Mouse (Mus musculus) liver, embryonic 14.5 days (tissue): ENCODE results near the gene Rasgef1b. TPM values are rescaled to one million over a fixed set of nuclear protein-coding genes. Genes with fewer than 3 reads are reported as not detected.

Experiments
- ATAC-seq: fragments of 200-750 bp; cut with Nextera tagmentation; 2 replicates; pipeline ENCODE4 v1.8.0; 2017; ENCODE audit warnings: moderate number of reproducible peaks, mild to moderate bottlenecking, moderate library complexity; ENCODE audit not compliant: insufficient read depth
- DNase-seq, 3 experiments: peaks; one replicate each; pipeline ENCODE4 v3.0.0-alpha.2; 2012 to 2013; ENCODE audit warnings: low read depth in 3 of 3, low spot score in 3 of 3
- H3K27ac ChIP-seq: fragments of 300-500 bp; sonication (generic); 2 replicates; pipeline ENCODE4 v1.5.1; 2014; ENCODE audit warnings: moderate library complexity, mild to moderate bottlenecking, control low read depth, inconsistent platforms
- H3K27me3 ChIP-seq: fragments of 300-500 bp; sonication (generic); 2 replicates; pipeline ENCODE4 v1.6.1; 2014; ENCODE audit warnings: mild to moderate bottlenecking, low read length, moderate library complexity; ENCODE audit not compliant: control insufficient read depth, insufficient read depth
- H3K36me3 ChIP-seq: fragments of 300-500 bp; sonication (generic); replicated peaks from 2 replicates; pipeline ENCODE4 v1.6.1; 2014; ENCODE audit warnings: low read depth; ENCODE audit not compliant: control insufficient read depth, insufficient read depth
- H3K4me1 ChIP-seq, 2 experiments: fragments of 200-500 bp in 1 of 2; fragments of 300-500 bp in 1 of 2; sonication (generic) in 1 of 2; replicated peaks; 2 replicates each; pipeline ENCODE4 v1.6.1; 2012 to 2014; ENCODE audit warnings: antibody characterized with exemption in 1 of 2, inconsistent platforms in 1 of 2, low read length in 1 of 2; ENCODE audit not compliant: control insufficient read depth in 2 of 2, insufficient read depth in 2 of 2
- H3K4me2 ChIP-seq: fragments of 300-500 bp; sonication (generic); 2 replicates; pipeline ENCODE4 v1.6.1; 2014; ENCODE audit warnings: low read depth, mild to moderate bottlenecking, control low read depth, moderate library complexity
- H3K4me3 ChIP-seq, 2 experiments: fragments of 200-500 bp in 1 of 2; fragments of 300-500 bp in 1 of 2; sonication (generic) in 1 of 2; 2 replicates each; pipeline ENCODE4 v1.5.1; 2012 to 2014; ENCODE audit warnings: low read depth in 2 of 2, low read length in 2 of 2, mild to moderate bottlenecking in 2 of 2, control low read depth in 1 of 2, inconsistent platforms in 1 of 2, moderate library complexity in 1 of 2; ENCODE audit not compliant: insufficient read depth in 1 of 2
- H3K9ac ChIP-seq: fragments of 300-500 bp; sonication (generic); replicated peaks from 2 replicates; pipeline ENCODE4 v1.6.1; 2014; ENCODE audit warnings: mild to moderate bottlenecking, control low read depth, moderate library complexity
- H3K9me3 ChIP-seq: fragments of 300-500 bp; sonication (generic); 2 replicates; pipeline ENCODE4 v1.6.1; 2016; ENCODE audit warnings: low read length, mixed read lengths; ENCODE audit not compliant: control insufficient read depth
- CTCF ChIP-seq: IDR thresholded peaks from 2 replicates; pipeline ENCODE4 v1.5.1; 2016; ENCODE audit warnings: antibody characterized with exemption, low read depth, control low read depth
- EP300 ChIP-seq: IDR thresholded peaks from 2 replicates; pipeline ENCODE4 v1.6.1; 2016; ENCODE audit warnings: antibody characterized with exemption, low read depth
- WGBS: fragments of 180-500 bp; shearing (Covaris S2); extraction: QIAGEN DNeasy Blood & Tissue Kit; methylation state at CpG from one replicate; pipeline ENCODE4 v1.1.7; 2014; ENCODE audit not compliant: insufficient replicate concordance; 5-methylcytosine and 5-hydroxymethylcytosine counted together
- polyA plus RNA-seq, 2 experiments: library from polyadenylated mRNA; depleted of rRNA in 1 of 2; stranded (reverse) in 1 of 2; unstranded in 1 of 2; fragments of >200 nt; fragmentation: Nextera tagmentation in 1 of 2; extraction: Ambion mirVana in 1 of 2; gene quantifications; 2 replicates each; pipeline versions ENCODE4 v1.2.1 to v1.2.3; 2012 to 2014

Gene Rasgef1b
- polyA plus RNA-seq, 2 experiments = 2.8 to 4.2 TPM

DNA sequence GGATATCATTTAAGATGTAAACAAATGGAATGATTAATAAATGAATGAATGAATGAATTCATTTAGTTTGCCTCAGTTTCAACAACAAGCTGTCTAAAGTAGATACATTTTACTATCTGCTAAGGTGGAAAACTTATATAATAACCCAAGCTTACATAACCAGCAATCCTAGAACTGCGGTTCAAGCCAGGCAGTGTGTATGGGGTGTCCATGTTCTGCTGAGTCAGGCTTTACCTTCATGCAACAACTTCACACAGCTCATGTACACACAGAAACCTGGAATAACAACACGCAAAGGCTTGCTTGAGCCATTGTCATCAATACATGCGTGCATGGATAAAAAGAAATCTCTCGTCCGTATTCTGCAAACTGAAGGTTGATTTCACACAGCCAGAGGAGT lies 140.9 kb downstream of the Rasgef1b start:
- no peak for ATAC-seq
- Histone ChIP-seq H3K27ac (no peak overlapping the region), H3K4me3 (no peak overlapping the region), H3K4me1 (no peaks in the 10 kb centered on the region), H3K4me2 (no peak overlapping the region), H3K9ac (no peak overlapping the region), H3K9me3 (no peaks in the 10 kb centered on the region), H3K27me3 (no peaks in the 10 kb centered on the region), H3K36me3 (no peaks in the 10 kb centered on the region)
- no peak for TF ChIP-seq CTCF
- TF ChIP-seq EP300 = no peak
- no peak for DNase-seq
- 72% methylated on average over 5 of the region's 5 CpGs for WGBS

DNA sequence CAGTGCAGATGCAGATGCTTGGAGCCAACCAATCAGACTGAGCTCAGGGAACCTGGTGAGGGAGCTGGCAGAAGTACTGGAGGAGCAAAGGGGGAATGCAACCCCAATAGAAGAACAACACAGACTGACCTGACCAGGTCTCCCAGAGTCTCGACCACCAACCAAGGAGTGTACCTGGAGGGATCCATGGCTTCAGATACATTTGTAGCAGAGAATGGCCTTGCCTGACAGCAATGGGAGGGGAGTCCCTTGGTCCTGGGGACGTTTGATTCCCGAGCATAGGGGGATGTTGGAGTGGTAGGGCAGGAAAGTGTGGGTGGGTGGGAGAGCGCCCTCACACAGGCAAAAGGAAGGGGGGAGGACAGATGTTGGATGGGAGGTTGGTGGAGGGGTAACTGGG lies 141.3 kb downstream of the Rasgef1b start:
- Histone ChIP-seq H3K9ac (no peak overlapping the region), H3K27me3 (no peaks in the 10 kb centered on the region), H3K4me2 (no peak overlapping the region), H3K27ac (no peak overlapping the region), H3K9me3 (no peaks in the 10 kb centered on the region), H3K4me3 (no peak overlapping the region), H3K36me3 (no peaks in the 10 kb centered on the region), H3K4me1 (no peaks in the 10 kb centered on the region)
- DNase-seq (no peak), ATAC-seq (no peak)
- 38% methylated on average over 4 of the region's 4 CpGs for WGBS
- TF ChIP-seq CTCF (no peak), EP300 (no peak)

- TF ChIP-seq CTCF = no peak
- no peak for TF ChIP-seq EP300
- no peaks in the 10 kb centered on the region for H3K4me1 ChIP-seq
- no peak overlapping the region for H3K4me3 ChIP-seq
- DNase-seq (no peak), ATAC-seq (no peak)
- no peak overlapping the region for H3K9ac ChIP-seq
- 57% methylated on average over 6 of the region's 6 CpGs for WGBS
- no peak overlapping the region for H3K27ac ChIP-seq
- no peaks in the 10 kb centered on the region for H3K36me3 ChIP-seq
- H3K27me3 ChIP-seq = no peaks in the 10 kb centered on the region
- no peak overlapping the region for H3K4me2 ChIP-seq
- no peaks in the 10 kb centered on the region for H3K9me3 ChIP-seq
These were observed 142.6 kb downstream of the Rasgef1b start for GRCm38 (mm10) chr5:99586287-99586686.

DNA sequence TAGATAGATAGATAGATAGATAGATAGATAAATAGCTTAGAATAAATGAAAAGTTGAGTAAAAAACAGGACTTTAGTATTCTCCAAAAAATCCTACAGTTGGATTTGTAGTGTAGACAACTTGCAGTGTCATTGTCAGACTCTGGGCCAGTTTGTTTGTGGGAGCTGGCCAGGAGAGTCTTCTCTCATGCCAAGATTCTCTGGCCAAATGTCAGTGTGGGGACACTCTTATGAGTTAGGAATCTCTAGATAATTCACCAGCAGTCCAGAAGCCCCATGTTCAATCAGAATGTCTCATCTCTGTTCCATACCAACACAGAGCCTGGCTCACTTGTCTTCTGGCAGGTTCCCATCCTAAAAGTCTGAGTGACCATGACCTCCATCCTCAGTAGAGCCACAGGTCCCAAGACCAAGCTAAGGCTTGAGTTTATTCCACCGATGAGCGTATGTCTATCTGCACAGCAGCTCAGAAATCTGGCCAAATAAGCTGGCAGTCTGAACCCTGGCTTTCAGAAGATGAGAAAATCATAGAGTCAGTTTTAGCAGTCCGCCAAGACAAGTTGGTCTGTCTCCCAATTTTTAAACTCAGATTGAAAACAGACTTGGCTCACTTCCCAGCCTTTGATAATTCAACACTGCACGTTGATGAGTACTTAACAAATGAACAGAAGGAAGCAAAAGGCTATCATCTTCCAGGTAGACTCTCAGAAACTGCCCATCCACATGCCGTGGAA lies 143.5 kb downstream of the Rasgef1b start:
- no peak for ATAC-seq
- no peaks in the 10 kb centered on the region for H3K36me3 ChIP-seq

DNA sequence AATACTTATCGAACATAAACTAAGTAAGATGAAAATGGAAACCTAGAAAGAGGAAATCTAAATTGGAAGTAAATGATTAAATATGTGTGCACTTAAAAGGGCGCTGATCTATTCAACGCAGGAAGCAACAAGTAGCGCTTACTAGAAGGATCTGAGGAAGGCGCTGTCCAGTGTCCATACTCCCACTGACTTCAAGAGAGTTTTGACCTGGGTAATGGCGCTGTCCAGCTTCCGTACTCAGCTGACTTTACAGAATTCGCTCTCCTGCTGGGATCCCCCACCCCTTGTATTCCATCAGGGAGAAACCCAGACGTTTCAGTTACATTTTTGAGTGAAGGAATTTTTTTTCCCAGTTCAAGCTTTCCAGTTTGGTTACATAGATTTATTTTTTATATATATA lies 144.6 kb downstream of the Rasgef1b start:
- no peak overlapping the region for H3K9ac ChIP-seq
- no peaks in the 10 kb centered on the region for H3K9me3 ChIP-seq
- WGBS = 70% methylated on average over 9 of the region's 9 CpGs
- no peak overlapping the region for H3K27ac ChIP-seq
- ATAC-seq = no peak
- H3K4me3 ChIP-seq = no peak overlapping the region
- no peaks in the 10 kb centered on the region for H3K27me3 ChIP-seq
- DNase-seq = no peak
- TF ChIP-seq CTCF (no peak), EP300 (no peak)
- no peak overlapping the region for H3K4me2 ChIP-seq
- H3K36me3 ChIP-seq = no peaks in the 10 kb centered on the region
- no peaks in the 10 kb centered on the region for H3K4me1 ChIP-seq

More for the DNA sequence above, 143.5 kb downstream of the Rasgef1b start:
- Histone ChIP-seq H3K9ac (no peak overlapping the region), H3K4me3 (no peak overlapping the region), H3K27me3 (no peaks in the 10 kb centered on the region), H3K9me3 (no peaks in the 10 kb centered on the region), H3K4me2 (no peak overlapping the region), H3K27ac (no peak overlapping the region), H3K4me1 (no peaks in the 10 kb centered on the region)
- TF ChIP-seq CTCF (no peak), EP300 (no peak)
- WGBS = 74% methylated on average over 5 of the region's 5 CpGs
- DNase-seq = no peak
